Mouse (Mus musculus) spleen, postnatal 4 days (tissue): ENCODE results near the gene Cd86.

Source experiments
- DNase-seq, 2 experiments: peaks; one replicate each; pipeline ENCODE4 v3.0.0; 2022; ENCODE audit warnings: low spot score in 2 of 2

The Cd86 gene

DNA sequence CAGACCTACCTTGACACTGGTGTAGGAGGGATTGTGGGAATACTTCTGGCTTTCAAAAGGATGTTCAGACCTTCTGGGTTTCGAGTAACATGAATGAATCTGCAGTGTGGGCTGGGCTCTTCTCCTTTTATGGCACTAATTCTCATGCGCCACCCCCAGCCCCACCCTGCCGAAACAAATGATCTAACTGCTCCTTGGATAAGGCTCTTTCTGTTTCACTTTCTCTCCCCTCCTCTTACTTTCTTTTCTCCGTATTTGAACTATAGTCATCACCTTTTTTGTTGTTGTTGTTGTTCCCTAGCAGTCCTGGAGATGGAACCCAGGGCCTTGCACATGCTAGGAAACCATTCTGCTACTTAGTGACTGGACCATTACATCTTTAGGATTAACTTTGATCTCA lies 67.6 kb downstream of the Cd86 start:
- DNase-seq, result no peak

DNA sequence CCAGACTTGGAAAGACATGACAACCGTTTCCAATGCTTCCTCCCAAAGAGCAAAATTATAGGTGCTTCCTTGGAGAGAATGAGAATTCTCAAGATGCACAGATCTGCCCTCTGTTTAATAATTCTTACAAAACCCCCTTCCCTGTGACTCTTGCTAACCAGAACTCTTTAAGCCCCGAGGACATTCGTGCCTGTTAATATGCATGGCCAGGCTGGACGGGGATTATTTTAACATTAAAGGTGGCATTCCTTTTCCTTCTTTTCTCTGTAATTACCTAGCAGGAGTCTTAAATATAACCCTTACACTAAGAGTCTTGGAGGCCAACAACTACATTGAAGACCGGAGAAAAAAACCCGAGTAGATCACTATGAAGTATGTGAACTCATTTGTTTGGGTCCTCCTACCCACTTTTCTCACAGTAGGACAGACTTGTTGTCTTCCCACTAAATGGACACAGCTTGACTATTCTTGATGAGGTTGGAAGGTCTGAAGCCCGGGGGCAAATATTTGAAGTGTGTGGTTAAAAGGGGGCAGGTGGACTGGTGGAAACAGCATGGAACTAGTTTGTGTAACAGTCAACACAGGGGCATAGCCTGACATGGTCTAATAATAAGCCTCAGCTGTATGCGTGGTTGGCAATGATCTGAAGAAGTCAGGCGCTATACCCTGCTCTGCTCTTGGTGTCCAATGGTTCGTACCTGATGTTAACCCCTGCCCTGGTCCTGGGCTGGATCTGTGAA lies 69.0 kb downstream of the Cd86 start:
- no peak for DNase-seq

DNA sequence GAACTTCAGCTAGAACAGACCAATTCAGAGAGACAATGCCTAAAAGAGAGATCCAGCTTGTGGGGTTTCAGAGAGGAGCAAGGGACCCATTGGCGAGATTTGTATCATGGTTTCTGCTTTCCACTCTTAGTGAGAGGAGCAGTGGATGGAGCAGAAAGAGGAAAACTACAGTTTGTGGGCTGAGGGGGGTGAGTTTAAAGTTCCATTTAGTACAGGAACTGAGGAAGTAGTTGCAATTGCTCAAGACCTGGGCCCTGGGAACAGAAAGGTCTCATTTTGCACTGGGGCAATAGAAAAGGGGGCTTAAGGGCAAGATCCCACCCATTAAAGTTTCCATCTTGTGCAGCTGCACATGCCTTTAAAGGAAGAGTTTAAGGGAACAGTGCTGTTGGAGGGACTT lies 76.0 kb downstream of the Cd86 start:
- no peak for DNase-seq

- DNase-seq, result no peak
Measured at GRCm38 (mm10) chr16:36587971-36588370, 77.9 kb downstream of the Cd86 start.

- no peak for DNase-seq
Measured at GRCm38 (mm10) chr16:36582073-36582472, 83.8 kb downstream of the Cd86 start.

DNA sequence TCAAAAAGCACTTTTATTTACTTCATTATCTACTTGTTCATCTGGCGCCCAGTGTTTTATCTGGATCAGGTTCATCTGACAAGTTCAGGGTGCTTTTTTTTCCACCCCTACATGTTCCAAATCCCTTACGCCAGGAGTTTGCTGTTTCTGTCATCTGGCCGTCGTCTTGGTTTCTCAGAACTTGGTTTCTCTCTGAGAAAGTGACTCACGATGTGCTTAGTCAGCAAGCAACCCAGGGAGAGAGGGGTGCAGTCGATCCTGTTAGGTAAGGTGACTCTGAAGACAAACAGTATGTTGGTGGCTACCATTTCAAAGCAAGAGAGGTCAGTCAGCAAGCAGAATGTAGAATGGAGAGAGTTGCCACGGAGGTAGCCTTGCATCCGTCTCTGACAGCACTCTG lies 93.9 kb downstream of the Cd86 start:
- DNase-seq, result no peak

DNA sequence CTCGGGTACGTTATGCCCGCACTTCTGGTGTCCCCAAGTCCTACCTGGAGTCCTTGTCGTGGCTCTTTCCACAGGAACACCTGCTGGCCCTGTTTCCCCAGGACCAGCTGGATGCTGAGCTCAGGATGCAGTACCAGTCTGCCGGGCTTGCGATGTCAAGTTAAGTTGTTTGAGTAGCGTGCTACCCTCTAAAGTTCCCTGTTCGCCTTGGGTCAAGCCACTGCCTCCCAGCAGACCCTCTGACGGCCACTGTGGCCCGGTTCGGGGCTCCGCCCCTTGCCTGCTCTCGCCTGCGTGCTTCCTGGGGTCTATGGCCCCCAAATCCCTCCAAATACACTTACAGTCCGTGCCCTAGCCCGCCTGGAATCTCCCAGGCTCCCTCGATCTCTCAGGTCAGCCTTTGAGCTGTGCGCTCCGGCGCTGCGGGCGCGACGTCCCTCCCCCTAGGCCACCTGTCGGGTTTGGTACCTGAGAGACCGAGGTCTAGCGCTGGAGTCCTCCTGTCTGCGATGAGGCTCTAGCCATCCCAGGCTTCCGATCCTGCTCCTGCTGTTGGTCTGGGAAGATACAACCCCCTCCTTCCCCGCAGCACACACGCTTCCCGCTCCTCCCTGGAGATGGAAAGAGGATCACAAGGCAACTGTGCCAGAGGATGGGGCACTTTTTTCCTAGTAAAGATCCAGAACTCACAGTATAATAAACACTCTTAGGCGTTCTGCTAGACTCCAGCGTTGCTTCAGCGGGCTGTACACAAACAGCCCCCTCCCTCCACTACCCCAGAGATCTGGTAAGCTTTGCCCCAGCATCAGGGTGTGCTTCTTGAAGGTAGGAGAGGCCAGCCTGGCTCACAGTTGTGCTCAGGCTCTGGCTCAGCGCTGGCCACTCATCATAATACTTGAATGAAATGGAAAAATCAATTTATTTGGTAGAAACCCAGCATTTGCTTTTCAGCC lies 104.2 kb downstream of the Cd86 start, which contains the start of gene Casr:
Gene Casr, minus strand, starts transcription at position 756 of the 953 bp plus-strand sequence.
- DNase-seq, result no peak

- no peak for DNase-seq
Measured at GRCm38 (mm10) chr16:36559573-36559972, 106.3 kb downstream of the Cd86 start.

DNA sequence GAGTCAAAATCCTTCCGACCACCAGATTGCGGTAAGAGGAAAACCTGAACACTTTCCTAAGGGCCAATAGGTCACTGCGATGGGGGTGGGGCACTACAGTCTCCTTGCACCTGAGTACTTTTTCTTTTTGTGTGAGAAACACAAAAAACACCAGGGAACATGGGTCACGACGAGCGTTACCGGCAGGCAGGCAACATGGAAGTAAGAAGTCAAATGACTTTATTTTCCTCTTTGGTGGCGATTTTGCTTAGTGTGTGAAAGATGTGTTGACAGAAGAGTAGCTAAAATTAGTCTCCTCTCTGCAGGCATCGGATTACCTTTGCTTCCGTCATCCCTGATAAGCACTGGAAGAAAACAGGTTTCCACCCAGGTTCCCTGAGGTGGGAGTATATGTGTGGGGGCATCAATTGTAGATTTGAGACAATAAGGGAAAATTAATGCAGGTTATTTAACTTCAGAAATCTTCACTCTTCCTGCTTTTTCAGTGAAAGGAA lies 110.2 kb downstream of the Cd86 start:
- DNase-seq, result no peak
